Mouse (Mus musculus): ENCODE results near the gene Sh3kbp1. TPM values are rescaled to one million over a fixed set of nuclear protein-coding genes. Genes with fewer than 3 reads are reported as not detected.

The Sh3kbp1 gene
- polyA plus RNA-seq, 1 experiment from 2014 or later = 28.5 TPM

DNA sequence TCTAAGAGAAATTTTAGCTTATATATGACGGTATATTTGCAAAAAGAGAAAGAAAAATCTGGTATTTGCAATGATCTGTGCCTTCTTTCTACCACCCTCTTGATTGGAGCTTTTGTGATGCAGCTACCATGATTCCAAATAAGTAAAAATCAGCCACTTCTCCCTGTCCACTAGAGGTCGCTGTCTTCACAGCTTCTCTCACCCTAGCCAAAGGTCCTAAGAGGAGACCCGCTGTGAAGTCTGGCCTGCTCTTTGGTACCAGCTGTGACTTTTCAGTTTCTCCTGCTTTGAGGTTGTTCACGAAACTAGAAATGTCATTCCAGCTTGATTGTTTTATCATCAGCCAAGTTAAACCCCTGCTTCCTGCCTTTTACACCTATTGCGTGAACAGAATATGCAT is 346.7 kb downstream of the Sh3kbp1 start:
- Histone ChIP-seq H3K9me3 (ENCODE audit: control insufficient read depth, low read length) (no peaks in the 10 kb centered on the region), H3K27ac (ENCODE audit: low read depth, low read length) (no peak overlapping the region), H3K4me1 (replicated peaks; ENCODE audit: control insufficient read depth, insufficient read depth, low read length) (no peaks in the 10 kb centered on the region), H3K36me3 (ENCODE audit: control insufficient read depth, insufficient read depth, low read length) (no peaks in the 10 kb centered on the region), H3K4me3 (ENCODE audit: low read depth, low read length) (no peak overlapping the region), H3K4me2 (ENCODE audit: low read depth, low read length, severe bottlenecking) (no peak overlapping the region), H3K9ac (ENCODE audit: low read length) (no peak overlapping the region), H3K27me3 (ENCODE audit: control insufficient read depth, insufficient read depth, low read length) (no peaks in the 10 kb centered on the region)
- no peak for ATAC-seq (replicated peaks; ENCODE audit: low FRiP score)
- 25% methylated on average over 5 of the region's 5 CpGs for WGBS
- peak; percentile 47 for DNase-seq (ENCODE audit: low spot score)

DNA sequence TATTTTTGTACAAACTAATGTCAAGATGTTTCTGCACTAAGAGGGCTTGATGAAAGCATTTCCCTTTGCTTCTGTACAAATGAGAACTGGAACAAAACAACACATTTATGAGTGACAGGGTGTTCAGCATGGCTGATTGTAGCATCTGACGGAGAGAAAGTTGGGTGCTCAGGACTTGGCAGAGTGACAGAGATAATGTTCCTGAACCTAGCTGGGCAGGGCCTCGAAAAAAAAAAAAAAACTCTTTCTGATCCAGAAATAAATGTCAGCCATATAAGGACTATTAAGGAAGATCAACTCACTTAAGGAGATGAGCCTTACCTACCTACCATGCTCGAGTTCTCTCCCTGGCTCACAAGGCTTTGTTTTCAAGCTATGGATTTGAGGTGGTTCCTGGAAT is 349.2 kb downstream of the Sh3kbp1 start:
- no peak for DNase-seq (ENCODE audit: low spot score)
- H3K9me3 ChIP-seq (ENCODE audit: control insufficient read depth, low read length) = no peaks in the 10 kb centered on the region
- H3K9ac ChIP-seq (ENCODE audit: low read length) = no peak overlapping the region
- H3K27ac ChIP-seq (ENCODE audit: low read depth, low read length) = no peak overlapping the region
- 64% methylated on average over 3 of the region's 3 CpGs for WGBS
- H3K4me2 ChIP-seq (ENCODE audit: low read depth, low read length, severe bottlenecking) = no peak overlapping the region
- no peaks in the 10 kb centered on the region for H3K4me1 ChIP-seq (replicated peaks; ENCODE audit: control insufficient read depth, insufficient read depth, low read length)
- H3K27me3 ChIP-seq (ENCODE audit: control insufficient read depth, insufficient read depth, low read length) = no peaks in the 10 kb centered on the region
- no peak overlapping the region for H3K4me3 ChIP-seq (ENCODE audit: low read depth, low read length)
- no peaks in the 10 kb centered on the region for H3K36me3 ChIP-seq (ENCODE audit: control insufficient read depth, insufficient read depth, low read length)
- ATAC-seq (replicated peaks; ENCODE audit: low FRiP score) = no peak

- no peaks in the 10 kb centered on the region for H3K4me1 ChIP-seq (replicated peaks; ENCODE audit: control insufficient read depth, insufficient read depth, low read length)
- peak; percentile 86 for ATAC-seq (replicated peaks; ENCODE audit: low FRiP score)
- H3K4me2 ChIP-seq (ENCODE audit: low read depth, low read length, severe bottlenecking) = peak within 1 kb of the TSS; percentile 70
- WGBS = 34% methylated on average over 40 of the region's 108 CpGs
- peak within 1 kb of the TSS; percentile 40 for H3K4me3 ChIP-seq (ENCODE audit: low read depth, low read length)
- peak within 1 kb of the TSS; percentile 53 for H3K9ac ChIP-seq (ENCODE audit: low read length)
- DNase-seq (ENCODE audit: low spot score) = peak; percentile 78
- H3K9me3 ChIP-seq (ENCODE audit: control insufficient read depth, low read length) = no peaks in the 10 kb centered on the region
- no peak within 1 kb of the TSS for H3K27ac ChIP-seq (ENCODE audit: low read depth, low read length)
- H3K27me3 ChIP-seq (ENCODE audit: control insufficient read depth, insufficient read depth, low read length) = peaks cover 6% of the 10 kb centered on the region; the same call in 1 of the 2 replicates
- H3K36me3 ChIP-seq (ENCODE audit: control insufficient read depth, insufficient read depth, low read length) = no peaks in the 10 kb centered on the region
Observed at GRCm38 (mm10) chrX:159988002-159988960, 361.2 kb downstream of the Sh3kbp1 start, which contains the start of gene Map3k15. Gene Map3k15, plus strand, starts transcription at chrX:159988433.

DNA sequence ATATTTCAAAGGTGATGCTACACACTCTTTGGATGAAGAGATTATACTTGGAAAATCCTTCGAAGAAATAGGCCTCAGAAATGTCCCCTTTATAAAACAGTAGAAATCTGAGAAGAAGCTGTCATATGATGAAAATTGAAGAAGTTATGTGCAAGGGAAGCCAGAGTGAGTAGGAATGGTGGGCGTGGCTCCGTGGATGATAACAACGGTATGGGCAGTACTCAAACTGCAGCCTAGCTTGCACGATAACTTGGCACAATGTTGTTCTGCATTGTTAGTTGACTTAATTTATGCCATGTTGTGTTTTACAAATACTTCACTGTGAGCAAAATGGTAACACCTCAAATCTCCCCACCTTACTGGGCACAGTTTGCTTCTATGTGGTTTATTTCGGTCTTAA is 368.7 kb downstream of the Sh3kbp1 start:
- Histone ChIP-seq H3K36me3 (ENCODE audit: control insufficient read depth, insufficient read depth, low read length) (no peaks in the 10 kb centered on the region), H3K27ac (ENCODE audit: low read depth, low read length) (no peak overlapping the region), H3K4me1 (replicated peaks; ENCODE audit: control insufficient read depth, insufficient read depth, low read length) (no peaks in the 10 kb centered on the region), H3K9me3 (ENCODE audit: control insufficient read depth, low read length) (no peaks in the 10 kb centered on the region), H3K4me3 (ENCODE audit: low read depth, low read length) (no peak overlapping the region), H3K9ac (ENCODE audit: low read length) (no peak overlapping the region), H3K4me2 (ENCODE audit: low read depth, low read length, severe bottlenecking) (no peak overlapping the region), H3K27me3 (ENCODE audit: control insufficient read depth, insufficient read depth, low read length) (peaks cover 2% of the 10 kb centered on the region; the same call in 1 of the 2 replicates)
- 91% methylated on average over 6 of the region's 6 CpGs for WGBS
- ATAC-seq (replicated peaks; ENCODE audit: low FRiP score) (no peak), DNase-seq (ENCODE audit: low spot score) (no peak)

Other genes starting within 250 kb of the Sh3kbp1 start
- 10.8 and 17.6 TPM in 2 replicates for gene Map7d2, start 212.7 kb upstream of the Sh3kbp1 start, polyA plus RNA-seq (2014; fragmentation: Nextera tagmentation; extraction: Ambion mirVana)
- gene Bclaf3, start 100.6 kb upstream of the Sh3kbp1 start, polyA plus RNA-seq (2014; fragmentation: Nextera tagmentation; extraction: Ambion mirVana) = 32.7 and 33.9 TPM in 2 replicates

Measured in forebrain, embryonic 11.5 days (tissue).